Mouse (Mus musculus) Patski (cell line): ENCODE data around the gene Cd164. TPM values are rescaled to one million over a fixed set of nuclear protein-coding genes. Genes with fewer than 3 reads are reported as not detected.

Source experiments
- ATAC-seq: fragments of 100-300 bp; one replicate; pipeline ENCODE4 v1.8.0; 2021
- CTCF ChIA-PET: fragments of 350-600 bp; sonication (Branson Sonifier 250); formaldehyde crosslinking; loops from one replicate; lab custom pipeline; 2022; ENCODE audit warnings: inconsistent platforms; lab: Charles Lee
- POLR2A ChIA-PET: fragments of 350-600 bp; sonication (Branson Sonifier 250); formaldehyde crosslinking; loops from one replicate; lab custom pipeline; 2022; ENCODE audit warnings: antibody characterized with exemption, inconsistent platforms; lab: Charles Lee
- DNase-seq: peaks from one replicate; pipeline ENCODE4 v3.0.0-alpha.2; 2011; ENCODE audit warnings: low read depth, low spot score
- H3K27me3 ChIP-seq: fragments of 371-371 bp; one replicate; pipeline ENCODE4 v1.5.1; 2021
- CTCF ChIP-seq: fragments of 100-300 bp; IDR thresholded peaks from one replicate; pipeline ENCODE4 v1.5.1; 2021
- in situ Hi-C: fragments of 300-500 bp; cut with MboI; formaldehyde crosslinking; loops from 3 replicates; pipeline ENCODE4 v1.11.1; 2018; ENCODE audit warnings: low pct_unique_long_range_greater_than_20kb, mixed read lengths
- polyA plus RNA-seq: library from polyadenylated mRNA; unstranded; gene quantifications from one replicate; pipeline ENCODE4 v1.2.3, GENCODE M21; 2021

Cd164 gene
- polyA plus RNA-seq, 1 experiment from 2014 or later: 433 TPM

GRCm38 (mm10) chr10:41543439-41543838, 24.2 kb downstream of the Cd164 start:
- in situ Hi-C loops: no loop called here
- POLR2A ChIA-PET: no interaction called here
- DNase-seq (no peak), ATAC-seq (no peak)
- H3K27me3 ChIP-seq: no peaks in the 10 kb centered on the region
- TF ChIP-seq CTCF: no peak
- CTCF ChIA-PET: interaction anchor here (1.4 kb wide), 1 partner anchor 8 kb away, joined by 5 read pairs; no protein-coding TSS in a partner anchor

GRCm38 (mm10) chr10:41543844-41544243, 24.6 kb downstream of the Cd164 start:
- in situ Hi-C loops: no loop called here
- no peaks in the 10 kb centered on the region for H3K27me3 ChIP-seq
- ChIA-PET POLR2A (no interaction called here), CTCF (interaction anchor here (1.1 to 1.4 kb wide), 2 partner anchors 8 to 37 kb away, joined by 3 to 5 read pairs; no protein-coding TSS in a partner anchor)
- no peak for DNase-seq
- TF ChIP-seq CTCF: no peak
- no peak for ATAC-seq

GRCm38 (mm10) chr10:41544481-41545190, 25.4 kb downstream of the Cd164 start:
- ChIA-PET CTCF (interaction anchor here (1.1 kb wide), 1 partner anchor 36 kb away, joined by 3 read pairs; no protein-coding TSS in a partner anchor), POLR2A (interaction anchor here (0.6 kb wide), 1 partner anchor 10 kb away, joined by 5 read pairs; no protein-coding TSS in a partner anchor)
- in situ Hi-C loops: no loop called here
- no peak for TF ChIP-seq CTCF
- no peak for ATAC-seq
- no peak for DNase-seq
- H3K27me3 ChIP-seq: no peaks in the 10 kb centered on the region

GRCm38 (mm10) chr10:41545224-41545755, 26.1 kb downstream of the Cd164 start:
- H3K27me3 ChIP-seq: no peaks in the 10 kb centered on the region
- CTCF ChIA-PET: interaction anchor here (1.1 kb wide), 1 partner anchor 35 kb away, joined by 3 read pairs; no protein-coding TSS in a partner anchor
- in situ Hi-C loops: no loop called here
- ATAC-seq: no peak
- no peak for DNase-seq
- POLR2A ChIA-PET: no interaction called here
- no peak for TF ChIP-seq CTCF

- TF ChIP-seq CTCF: no peak
- no peaks in the 10 kb centered on the region for H3K27me3 ChIP-seq
- in situ Hi-C loops: no loop called here
- CTCF ChIA-PET: no interaction called here
- DNase-seq (no peak), ATAC-seq (no peak)
- POLR2A ChIA-PET: no interaction called here
Measured at GRCm38 (mm10) chr10:41546396-41547165, 27.4 kb downstream of the Cd164 start.

- in situ Hi-C loops: no loop called here
- no peak for DNase-seq
- no peaks in the 10 kb centered on the region for H3K27me3 ChIP-seq
- ChIA-PET POLR2A (interaction anchor here (1.5 kb wide), 1 partner anchor 21 kb away, joined by 3 read pairs; no protein-coding TSS in a partner anchor), CTCF (no interaction called here)
- TF ChIP-seq CTCF: no peak
- ATAC-seq: no peak
Measured at GRCm38 (mm10) chr10:41550711-41551110, 31.5 kb downstream of the Cd164 start.

GRCm38 (mm10) chr10:41552319-41552718, 33.1 kb downstream of the Cd164 start:
- ChIA-PET POLR2A (no interaction called here), CTCF (interaction anchor here (1.4 to 2.5 kb wide), 2 partner anchors 9 to 34 kb away, joined by 5 to 8 read pairs; partner anchors contain the start of gene Cd164)
- in situ Hi-C loops: no loop called here
- no peaks in the 10 kb centered on the region for H3K27me3 ChIP-seq
- DNase-seq: no peak
- no peak for ATAC-seq
- TF ChIP-seq CTCF: no peak

GRCm38 (mm10) chr10:41552847-41553589, 33.8 kb downstream of the Cd164 start:
- ChIA-PET CTCF (interaction anchor here (1.2 to 2.5 kb wide), 2 partner anchors 12 to 34 kb away, joined by 3 to 8 read pairs; partner anchors contain the start of gene Cd164), POLR2A (interaction anchor here (1.5 kb wide), 1 partner anchor 11 kb away, joined by 3 read pairs; no protein-coding TSS in a partner anchor)
- H3K27me3 ChIP-seq: no peaks in the 10 kb centered on the region
- ATAC-seq: no peak
- DNase-seq: no peak
- in situ Hi-C loops: no loop called here
- no peak for TF ChIP-seq CTCF

- ChIA-PET CTCF (interaction anchor here (1.2 to 2.5 kb wide), 2 partner anchors 11 to 35 kb away, joined by 3 to 8 read pairs; partner anchors contain the start of gene Cd164), POLR2A (interaction anchor here (1.5 kb wide), 1 partner anchor 10 kb away, joined by 3 read pairs; no protein-coding TSS in a partner anchor)
- no peaks in the 10 kb centered on the region for H3K27me3 ChIP-seq
- ATAC-seq: no peak
- in situ Hi-C loops: no loop called here
- TF ChIP-seq CTCF: no peak
- no peak for DNase-seq
Measured at GRCm38 (mm10) chr10:41553711-41554110, 34.5 kb downstream of the Cd164 start.
